Mouse (Mus musculus): ENCODE measurements around the gene Smoc2. TPM values are rescaled to one million over a fixed set of nuclear protein-coding genes. Genes with fewer than 3 reads are reported as not detected.

The Smoc2 gene
- total and polyA plus RNA-seq, 3 experiments: not detected

- H3K27me3 ChIP-seq (ENCODE audit: control insufficient read depth in 1 of 2, insufficient read depth in 2 of 2, low read length in 2 of 2): no peaks in the 10 kb centered on the region
- no peak overlapping the region for H3K9ac ChIP-seq (ENCODE audit: control insufficient read depth, low read depth, low read length, poor library complexity, severe bottlenecking)
- no peak for TF ChIP-seq CTCF (IDR thresholded peaks at IDR 0.05 in 2 of 3, conservative IDR thresholded peaks at IDR 0.05 in 1 of 3; ENCODE audit: control insufficient read depth in 1 of 3, insufficient read depth in 1 of 3, low read depth in 2 of 3, low read length in 3 of 3, poor library complexity in 1 of 3, severe bottlenecking in 1 of 3)
- TF ChIP-seq ETS1 (IDR thresholded peaks at IDR 0.05; ENCODE audit: low read depth, low read length): no peak
- no peak for TF ChIP-seq SMC3 (IDR thresholded peaks at IDR 0.05; ENCODE audit: low read depth, low read length)
- TF ChIP-seq CHD1 (IDR thresholded peaks at IDR 0.05; ENCODE audit: low read depth, low read length): no peak
- no peak for TF ChIP-seq MEF2A (IDR thresholded peaks at IDR 0.05; ENCODE audit: extremely low read depth, insufficient replicate concordance, low read depth, low read length, poor library complexity, severe bottlenecking)
- no peak for TF ChIP-seq MXI1 (IDR thresholded peaks at IDR 0.05; ENCODE audit: low read depth, low read length)
- no peak for TF ChIP-seq EP300 (IDR thresholded peaks at IDR 0.05; ENCODE audit: low read depth in 1 of 2, low read length in 2 of 2)
- H3K79me2 ChIP-seq (ENCODE audit: control insufficient read depth, insufficient read depth, low read length, poor library complexity): no peaks in the 10 kb centered on the region
- no peaks in the 10 kb centered on the region for H3K4me1 ChIP-seq (ENCODE audit: control insufficient read depth in 1 of 2, insufficient read depth in 2 of 2, low read length in 2 of 2)
- no peak for DNase-seq (ENCODE audit: low read depth, low spot score)
- H3K36me3 ChIP-seq (ENCODE audit: control insufficient read depth in 1 of 2, insufficient read depth in 2 of 2, low read length in 2 of 2): no peaks in the 10 kb centered on the region
- H3K4me3 ChIP-seq (ENCODE audit: control insufficient read depth in 1 of 2, insufficient read depth in 1 of 2, low read depth in 2 of 2, low read length in 2 of 2): no peak overlapping the region
- no peak overlapping the region for H3K27ac ChIP-seq (ENCODE audit: control insufficient read depth, low read depth, low read length)
- no peaks in the 10 kb centered on the region for H3K9me3 ChIP-seq (replicated peaks; ENCODE audit: insufficient read depth, low read length)
Observed at GRCm38 (mm10) chr17:14445611-14446010, 166.3 kb downstream of the Smoc2 start.

DNA sequence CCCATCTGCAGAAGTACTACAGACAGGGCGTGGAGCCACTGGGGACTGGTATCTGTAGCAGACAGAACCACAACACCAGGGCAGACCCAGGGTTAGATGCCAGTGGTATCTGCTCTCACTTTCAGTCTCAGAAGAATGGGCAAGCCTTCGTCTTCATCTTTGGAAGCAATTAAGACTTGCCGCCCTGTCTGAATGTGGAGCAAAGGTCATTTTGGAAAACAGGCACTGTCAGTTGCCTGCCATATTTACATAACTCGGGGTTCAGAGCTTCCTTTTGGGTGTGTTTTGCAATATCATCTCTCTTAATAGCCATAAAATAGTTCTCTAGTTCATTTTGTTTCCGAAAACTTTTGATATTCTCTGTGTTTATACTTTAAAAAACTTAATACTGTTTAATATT lies 168.0 kb downstream of the Smoc2 start:
- H3K79me2 ChIP-seq (ENCODE audit: control insufficient read depth, insufficient read depth, low read length, poor library complexity): no peaks in the 10 kb centered on the region
- TF ChIP-seq MAX (IDR thresholded peaks at IDR 0.05; ENCODE audit: low read length) (no peak), ZC3H11A (IDR thresholded peaks at IDR 0.05; ENCODE audit: low read depth, low read length) (no peak), TBP (IDR thresholded peaks at IDR 0.05; ENCODE audit: low read depth, low read length) (no peak), USF1 (IDR thresholded peaks at IDR 0.05; ENCODE audit: low read depth, low read length) (no peak), ZKSCAN1 (IDR thresholded peaks at IDR 0.05; ENCODE audit: low read depth, low read length) (no peak), USF2 (IDR thresholded peaks at IDR 0.05; ENCODE audit: borderline replicate concordance in 1 of 2, insufficient read depth in 1 of 2, low read depth in 1 of 2, low read length in 2 of 2) (no peak), MYB (IDR thresholded peaks at IDR 0.05; ENCODE audit: low read depth, low read length) (no peak), SIN3A (IDR thresholded peaks at IDR 0.05; ENCODE audit: low read length) (no peak), ZNF384 (IDR thresholded peaks at IDR 0.05; ENCODE audit: low read depth, low read length) (no peak), CHD1 (IDR thresholded peaks at IDR 0.05; ENCODE audit: low read depth, low read length) (no peak), ETS1 (IDR thresholded peaks at IDR 0.05; ENCODE audit: low read depth, low read length) (no peak)
- no peaks in the 10 kb centered on the region for H3K4me1 ChIP-seq (ENCODE audit: control insufficient read depth in 1 of 2, insufficient read depth in 2 of 2, low read length in 2 of 2)
- no peaks in the 10 kb centered on the region for H3K9me3 ChIP-seq (replicated peaks; ENCODE audit: insufficient read depth, low read length)
- H3K27ac ChIP-seq (ENCODE audit: control insufficient read depth, low read depth, low read length): no peak overlapping the region
- DNase-seq (ENCODE audit: low read depth, low spot score): no peak
- H3K27me3 ChIP-seq (ENCODE audit: control insufficient read depth in 1 of 2, insufficient read depth in 2 of 2, low read length in 2 of 2): no peaks in the 10 kb centered on the region
- H3K4me3 ChIP-seq (ENCODE audit: control insufficient read depth in 1 of 2, insufficient read depth in 1 of 2, low read depth in 2 of 2, low read length in 2 of 2): no peak overlapping the region
- H3K36me3 ChIP-seq (ENCODE audit: control insufficient read depth in 1 of 2, insufficient read depth in 2 of 2, low read length in 2 of 2): no peaks in the 10 kb centered on the region
- no peak overlapping the region for H3K9ac ChIP-seq (ENCODE audit: control insufficient read depth, low read depth, low read length, poor library complexity, severe bottlenecking)

Other genes with a start within 250 kb of the Smoc2 start
- gene Gm7358, start 220.0 kb upstream of the Smoc2 start, total RNA-seq (2012; rRNA removed): not detected in 2 replicates
- gene Gm7358, start 220.0 kb upstream of the Smoc2 start, polyA plus RNA-seq (2012; ENCODE audit: insufficient read depth in 1 of 2, insufficient read length in 2 of 2, low read depth in 1 of 2, low replicate concordance in 2 of 2, missing spikeins in 1 of 2): not detected
- not detected in 2 replicates for gene Dact2, start 75.2 kb upstream of the Smoc2 start, total RNA-seq (2012; rRNA removed)
- not detected for gene Dact2, start 75.2 kb upstream of the Smoc2 start, polyA plus RNA-seq (2012; ENCODE audit: insufficient read depth in 1 of 2, insufficient read length in 2 of 2, low read depth in 1 of 2, low replicate concordance in 2 of 2, missing spikeins in 1 of 2)

All from MEL (cell line).